Mouse (Mus musculus): ENCODE data around the gene Olfr1415. TPM values are rescaled to one million over a fixed set of nuclear protein-coding genes. Genes with fewer than 3 reads are reported as not detected.

The Olfr1415 gene
- polyA plus RNA-seq, 1 experiment from 2014 or later: not detected

DNA sequence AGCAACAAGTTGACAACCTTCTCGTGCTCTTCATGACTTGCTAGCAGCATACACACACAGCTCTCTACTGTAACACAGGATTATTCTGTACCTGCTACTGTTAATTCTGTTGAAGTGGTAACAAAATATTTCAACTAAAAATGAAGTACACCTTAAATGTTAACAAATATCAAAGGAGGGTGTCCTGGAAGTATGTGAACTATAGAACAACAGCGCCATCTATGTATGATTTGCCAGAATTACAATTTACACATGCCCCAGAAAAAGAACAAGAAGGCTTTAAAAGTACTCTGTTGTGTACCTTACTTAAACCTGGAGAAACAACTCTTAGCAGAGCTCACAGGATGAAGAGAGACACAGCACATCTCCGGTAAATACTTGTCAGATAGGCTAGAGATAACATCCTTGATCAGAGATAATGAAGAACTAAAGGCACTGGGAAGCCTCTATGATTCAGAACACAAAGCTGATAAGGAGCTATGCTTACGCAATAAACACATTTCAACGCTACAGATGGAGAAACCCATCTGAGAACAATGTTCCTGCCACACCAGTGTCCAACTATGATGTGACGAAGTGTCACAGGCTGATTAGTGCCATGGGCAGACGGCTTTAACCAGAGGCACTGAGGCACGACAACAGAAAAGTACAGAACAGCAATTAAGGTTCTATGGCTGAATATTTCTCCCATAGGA is 42.0 kb downstream of the Olfr1415 start:
- WGBS: 59% methylated on average over 8 of the region's 8 CpGs
- Histone ChIP-seq H3K9me3 (ENCODE audit: control insufficient read depth, low read length) (no peaks in the 10 kb centered on the region), H3K4me2 (ENCODE audit: low read length) (no peak overlapping the region), H3K27ac (replicated peaks in 1 of 2; ENCODE audit: control insufficient read depth in 1 of 2, insufficient read depth in 1 of 2, low read depth in 2 of 2, low read length in 2 of 2) (no peak overlapping the region), H3K36me3 (ENCODE audit: control insufficient read depth, insufficient read depth, low read length) (peaks cover 96% of the 10 kb centered on the region), H3K9ac (ENCODE audit: low read length) (no peak overlapping the region), H3K4me1 (ENCODE audit: control insufficient read depth in 2 of 2, insufficient read depth in 2 of 2, low read length in 2 of 2) (peaks cover under 1 to 1% of the 10 kb centered on the region in 2 experiments; a peak in 3 of 4 replicates), H3K27me3 (ENCODE audit: control insufficient read depth, insufficient read depth, low read length) (no peaks in the 10 kb centered on the region), H3K4me3 (ENCODE audit: control insufficient read depth in 1 of 2, insufficient read depth in 1 of 2, low read depth in 1 of 2, low read length in 2 of 2) (no peak overlapping the region)
- no peak for ATAC-seq (ENCODE audit: insufficient number of reproducible peaks, insufficient read depth, low FRiP score, low read depth)

DNA sequence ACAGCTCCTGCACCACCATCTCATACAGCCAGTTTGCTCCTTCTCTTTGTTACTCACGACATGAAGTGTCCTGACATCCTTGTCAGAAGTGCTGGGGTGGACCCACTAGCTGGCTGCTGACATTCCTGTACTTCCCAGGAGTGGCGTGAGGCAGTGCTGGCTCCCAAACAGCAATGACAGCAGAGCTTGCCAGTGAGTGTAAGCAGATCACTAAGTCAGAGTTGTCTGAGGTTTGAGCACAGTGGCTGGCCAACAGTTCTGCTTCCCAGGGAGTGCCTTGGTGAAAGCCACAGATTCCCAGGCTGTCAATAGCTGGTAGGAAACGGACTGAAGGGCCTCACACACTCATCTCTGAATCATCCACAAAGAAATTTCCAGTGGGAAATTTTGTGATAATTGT is 47.6 kb downstream of the Olfr1415 start:
- Histone ChIP-seq H3K9ac (ENCODE audit: low read length) (no peak overlapping the region), H3K4me1 (ENCODE audit: control insufficient read depth in 2 of 2, insufficient read depth in 2 of 2, low read length in 2 of 2) (peaks cover 3 to 10% of the 10 kb centered on the region in 2 experiments; a peak in 3 of 4 replicates), H3K36me3 (ENCODE audit: control insufficient read depth, insufficient read depth, low read length) (peaks cover 99% of the 10 kb centered on the region), H3K9me3 (ENCODE audit: control insufficient read depth, low read length) (no peaks in the 10 kb centered on the region), H3K4me2 (ENCODE audit: low read length) (no peak overlapping the region), H3K27me3 (ENCODE audit: control insufficient read depth, insufficient read depth, low read length) (no peaks in the 10 kb centered on the region), H3K4me3 (ENCODE audit: control insufficient read depth in 1 of 2, insufficient read depth in 1 of 2, low read depth in 1 of 2, low read length in 2 of 2) (no peak overlapping the region), H3K27ac (replicated peaks in 1 of 2; ENCODE audit: control insufficient read depth in 1 of 2, insufficient read depth in 1 of 2, low read depth in 2 of 2, low read length in 2 of 2) (peak overlapping the region; percentile 15 to 36; a peak in 2 of 4 replicates)
- ATAC-seq (ENCODE audit: insufficient number of reproducible peaks, insufficient read depth, low FRiP score, low read depth): 0 out of 2 replicates have a peak, but pooled peaks have one; percentile 56
- WGBS: 30% methylated on average over 3 of the region's 3 CpGs

DNA sequence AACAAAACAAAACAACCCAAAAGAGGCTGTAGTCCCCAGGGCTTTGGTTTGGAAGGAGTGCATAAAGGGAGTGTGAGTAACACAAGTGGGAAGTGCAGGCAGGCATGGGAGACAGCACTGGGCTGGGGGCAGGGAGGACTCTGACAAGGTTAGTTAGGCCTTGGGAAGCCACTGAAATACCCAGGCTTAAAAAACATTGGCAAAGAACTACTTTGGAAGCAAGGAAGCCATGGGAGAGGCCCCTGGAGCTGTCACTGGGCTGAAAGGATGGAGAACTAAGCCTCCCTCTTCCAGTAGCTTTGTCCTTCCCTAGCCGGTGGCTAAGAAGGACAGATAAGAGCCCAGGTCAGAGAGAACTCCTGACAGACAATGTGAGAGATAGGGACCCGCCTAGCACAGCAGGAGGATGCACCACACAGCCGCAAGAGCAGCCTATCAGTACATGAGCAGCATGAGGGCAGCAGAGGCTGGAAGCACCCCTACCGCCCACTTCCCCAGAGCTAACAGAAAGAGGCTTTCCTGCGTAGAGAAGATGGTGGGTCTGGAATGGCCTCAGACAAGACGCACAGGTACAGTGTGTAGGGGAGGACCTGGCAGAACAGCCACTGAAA is 54.3 kb downstream of the Olfr1415 start:
- Histone ChIP-seq H3K36me3 (ENCODE audit: control insufficient read depth, insufficient read depth, low read length) (peaks cover 80% of the 10 kb centered on the region), H3K9ac (ENCODE audit: low read length) (no peak overlapping the region), H3K27me3 (ENCODE audit: control insufficient read depth, insufficient read depth, low read length) (no peaks in the 10 kb centered on the region), H3K4me1 (ENCODE audit: control insufficient read depth in 2 of 2, insufficient read depth in 2 of 2, low read length in 2 of 2) (peaks cover 16 to 22% of the 10 kb centered on the region in 2 experiments), H3K4me3 (ENCODE audit: control insufficient read depth in 1 of 2, insufficient read depth in 1 of 2, low read depth in 1 of 2, low read length in 2 of 2) (no peak overlapping the region), H3K9me3 (ENCODE audit: control insufficient read depth, low read length) (no peaks in the 10 kb centered on the region), H3K4me2 (ENCODE audit: low read length) (no peak overlapping the region), H3K27ac (replicated peaks in 1 of 2; ENCODE audit: control insufficient read depth in 1 of 2, insufficient read depth in 1 of 2, low read depth in 2 of 2, low read length in 2 of 2) (no peak overlapping the region)
- ATAC-seq (ENCODE audit: insufficient number of reproducible peaks, insufficient read depth, low FRiP score, low read depth): no peak
- WGBS: 45% methylated on average over 6 of the region's 6 CpGs

DNA sequence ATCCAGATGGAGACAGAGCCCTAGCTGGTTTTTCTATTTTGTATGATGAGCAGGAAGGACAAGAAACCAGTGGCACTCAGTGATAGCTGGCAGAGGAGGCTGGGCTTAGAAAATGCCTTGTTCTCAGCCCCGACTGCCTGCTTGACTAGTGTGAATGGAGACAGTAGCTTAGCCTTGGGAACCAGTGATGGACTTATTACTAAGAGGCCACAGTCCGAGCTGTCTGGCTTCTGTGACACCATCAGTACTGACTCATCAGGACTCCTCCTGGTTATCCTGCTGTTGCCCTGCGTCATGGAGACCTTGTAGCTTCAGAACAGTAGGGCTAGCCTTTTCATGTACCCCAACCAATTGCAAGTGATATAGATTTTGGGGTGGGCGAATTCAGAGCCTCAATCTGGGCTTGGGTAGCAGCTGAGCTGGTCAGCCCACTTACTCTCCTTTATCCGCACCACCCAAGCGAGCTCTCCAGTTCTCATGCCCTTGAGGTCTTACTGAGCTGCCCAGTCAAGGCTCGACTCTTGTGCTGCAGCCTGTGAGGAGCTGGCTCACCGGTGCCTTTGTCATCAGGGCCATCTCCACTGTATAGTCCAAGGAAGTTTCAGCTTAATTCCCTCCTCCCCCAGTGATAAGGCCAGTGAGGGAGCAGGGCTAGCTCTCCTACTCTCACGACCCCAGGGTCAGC is 55.7 kb downstream of the Olfr1415 start:
- Histone ChIP-seq H3K27ac (replicated peaks in 1 of 2; ENCODE audit: control insufficient read depth in 1 of 2, insufficient read depth in 1 of 2, low read depth in 2 of 2, low read length in 2 of 2) (no peak overlapping the region), H3K36me3 (ENCODE audit: control insufficient read depth, insufficient read depth, low read length) (peaks cover 68% of the 10 kb centered on the region), H3K9ac (ENCODE audit: low read length) (no peak overlapping the region), H3K27me3 (ENCODE audit: control insufficient read depth, insufficient read depth, low read length) (no peaks in the 10 kb centered on the region), H3K4me3 (ENCODE audit: control insufficient read depth in 1 of 2, insufficient read depth in 1 of 2, low read depth in 1 of 2, low read length in 2 of 2) (no peak overlapping the region), H3K4me2 (ENCODE audit: low read length) (no peak overlapping the region), H3K9me3 (ENCODE audit: control insufficient read depth, low read length) (no peaks in the 10 kb centered on the region), H3K4me1 (ENCODE audit: control insufficient read depth in 2 of 2, insufficient read depth in 2 of 2, low read length in 2 of 2) (peaks cover 18 to 22% of the 10 kb centered on the region in 2 experiments)
- 85% methylated on average over 9 of the region's 9 CpGs for WGBS
- ATAC-seq (ENCODE audit: insufficient number of reproducible peaks, insufficient read depth, low FRiP score, low read depth): no peak

Small RNA genes lying within 50 kb of the gene (microRNA-seq; reads per million reads assigned to microRNA genes)
- gene Mir6900: 3.4 reads per million, percentile 7 among the genes with 10 or more reads in this experiment

Other genes with a start within 250 kb of the Olfr1415 start
- gene Ndufa10, start 22.2 kb downstream of the Olfr1415 start, polyA plus RNA-seq (2014; fragmentation: Nextera tagmentation; extraction: Ambion mirVana): 564 and 575 TPM in 2 replicates
- not detected in 2 replicates for gene Olfr1416, start 11.0 kb downstream of the Olfr1415 start, polyA plus RNA-seq (2014; fragmentation: Nextera tagmentation; extraction: Ambion mirVana)
- gene Olfr1414, start 22.6 kb upstream of the Olfr1415 start, polyA plus RNA-seq (2014; fragmentation: Nextera tagmentation; extraction: Ambion mirVana): not detected in 2 replicates
- gene Olfr1413, start 75.2 kb upstream of the Olfr1415 start, polyA plus RNA-seq (2014; fragmentation: Nextera tagmentation; extraction: Ambion mirVana): not detected in 2 replicates
- not detected in 2 replicates for gene Olfr1412, start 89.7 kb upstream of the Olfr1415 start, polyA plus RNA-seq (2014; fragmentation: Nextera tagmentation; extraction: Ambion mirVana)
- not detected in 2 replicates for gene Olfr1411, start 98.3 kb upstream of the Olfr1415 start, polyA plus RNA-seq (2014; fragmentation: Nextera tagmentation; extraction: Ambion mirVana)
- gene Olfr1410, start 109.7 kb upstream of the Olfr1415 start, polyA plus RNA-seq (2014; fragmentation: Nextera tagmentation; extraction: Ambion mirVana): not detected in 2 replicates
- gene Olfr12, start 121.7 kb upstream of the Olfr1415 start, polyA plus RNA-seq (2014; fragmentation: Nextera tagmentation; extraction: Ambion mirVana): not detected in 2 replicates
- gene Cops9, start 145.9 kb upstream of the Olfr1415 start, polyA plus RNA-seq (2014; fragmentation: Nextera tagmentation; extraction: Ambion mirVana): 521 and 566 TPM in 2 replicates
- gene Otos, start 152.7 kb upstream of the Olfr1415 start, polyA plus RNA-seq (2014; fragmentation: Nextera tagmentation; extraction: Ambion mirVana): not detected in 2 replicates

Measured in heart, embryonic 14.5 days (tissue).